Mouse (Mus musculus) natural killer cell, adult 2 months (primary cell): ENCODE measurements around the gene Gm9048.
"Not testable (repeated sequence)": the region's sequence is repeated elsewhere in the genome, so short reads cannot be mapped to it uniquely, and the experiment has no call there.

Experiments used
- DNase-seq, 2 experiments: peaks; one replicate each; pipeline ENCODE4 v3.0.0; 2022; ENCODE audit warnings: low spot score in 2 of 2

The Gm9048 gene

DNA sequence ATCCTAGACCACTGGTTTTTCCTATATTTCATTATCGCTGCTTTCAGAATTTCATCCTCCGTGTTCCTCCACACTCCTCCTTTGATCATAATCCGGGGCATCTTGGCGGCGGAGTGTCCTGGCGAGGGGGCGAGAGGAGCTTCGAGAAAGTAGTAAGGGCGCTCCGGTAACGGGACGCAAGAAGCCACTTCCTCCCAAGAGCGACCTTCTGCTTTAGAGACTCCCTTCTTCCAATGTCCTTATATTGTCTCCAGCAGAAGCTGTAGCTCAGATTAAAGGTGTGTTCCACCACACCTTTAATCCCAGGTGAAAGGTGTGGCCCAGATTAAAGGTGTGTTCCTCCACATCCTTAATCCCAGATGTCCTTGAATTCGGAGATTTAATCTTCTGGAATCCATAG lies at the start of gene Gm9048:
Gene Gm9048, minus strand, starts transcription at position 101 of the 400 bp plus-strand sequence.
- DNase-seq, result not testable (repeated sequence)

DNA sequence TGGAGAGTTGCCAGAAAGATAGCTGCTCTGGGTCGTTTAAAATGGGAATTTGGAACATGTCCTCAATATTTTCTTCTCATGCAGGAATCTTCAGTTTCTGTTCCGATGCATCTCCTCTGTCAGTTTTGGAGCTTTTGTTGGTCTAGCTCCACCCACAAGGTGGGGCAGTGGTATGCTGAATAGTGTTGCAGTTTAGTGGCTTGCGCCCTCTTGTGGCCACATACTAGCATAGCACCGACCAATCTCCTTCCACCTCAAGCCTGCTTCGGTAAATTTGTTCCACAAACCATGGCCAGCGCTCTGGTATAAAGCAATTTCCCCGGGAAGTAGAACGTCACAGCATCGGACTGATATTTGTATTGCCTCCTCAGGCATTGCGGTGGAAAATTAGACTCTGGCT lies 22.0 kb upstream of the Gm9048 start:
- DNase-seq, result peak; percentile 69 to 80

DNA sequence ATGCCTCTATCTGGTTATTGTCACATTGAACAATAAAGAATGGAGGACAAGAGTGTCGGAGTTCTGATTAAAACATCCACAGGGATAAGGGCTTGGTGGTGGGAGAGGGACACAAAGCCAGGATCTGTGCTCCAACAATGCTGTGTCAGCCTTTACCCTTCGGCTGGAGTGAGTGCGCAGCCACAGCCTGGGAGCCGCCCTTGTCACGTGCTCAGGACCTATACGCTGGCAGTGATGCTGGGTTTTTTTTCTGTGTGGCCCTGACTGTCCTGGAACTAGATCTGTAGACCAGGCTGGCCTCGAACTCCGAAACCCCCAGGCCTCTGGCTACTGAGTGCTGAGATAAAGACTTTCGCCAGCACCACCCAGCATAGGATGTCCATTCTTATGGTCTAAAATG lies 21.0 kb upstream of the Gm9048 start:
- DNase-seq, result no peak

DNA sequence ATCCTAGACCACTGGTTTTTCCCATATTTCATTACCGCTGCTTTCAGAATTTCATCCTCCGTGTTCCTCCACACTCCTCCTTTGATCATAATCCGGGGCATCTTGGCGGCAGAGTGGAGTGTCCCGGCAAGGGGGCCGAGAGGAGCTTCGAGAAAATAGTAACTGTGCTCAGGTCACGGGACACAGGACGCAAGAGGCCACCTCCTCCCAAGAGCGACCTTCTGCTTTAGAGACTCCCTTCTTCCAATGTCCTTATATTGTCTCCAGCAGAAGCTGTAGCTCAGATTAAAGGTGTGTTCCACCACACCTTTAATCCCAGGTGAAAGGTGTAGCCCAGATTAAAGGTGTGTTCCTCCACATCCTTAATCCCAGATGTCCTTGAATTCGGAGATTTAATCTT lies 5.5 kb upstream of the Gm9048 start, which contains the start of gene Gm9049:
Gene Gm9049, minus strand, starts transcription at position 101 of the 400 bp plus-strand sequence.
- not testable (repeated sequence) for DNase-seq

DNA sequence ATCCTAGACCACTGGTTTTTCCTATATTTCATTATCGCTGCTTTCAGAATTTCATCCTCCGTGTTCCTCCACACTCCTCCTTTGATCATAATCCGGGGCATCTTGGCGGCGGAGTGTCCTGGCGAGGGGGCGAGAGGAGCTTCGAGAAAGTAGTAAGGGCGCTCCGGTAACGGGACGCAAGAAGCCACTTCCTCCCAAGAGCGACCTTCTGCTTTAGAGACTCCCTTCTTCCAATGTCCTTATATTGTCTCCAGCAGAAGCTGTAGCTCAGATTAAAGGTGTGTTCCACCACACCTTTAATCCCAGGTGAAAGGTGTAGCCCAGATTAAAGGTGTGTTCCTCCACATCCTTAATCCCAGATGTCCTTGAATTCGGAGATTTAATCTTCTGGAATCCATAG lies 5.3 kb downstream of the Gm9048 start, which contains the start of gene Gm9046:
Gene Gm9046, minus strand, starts transcription at position 101 of the 400 bp plus-strand sequence.
- DNase-seq, result not testable (repeated sequence)

DNA sequence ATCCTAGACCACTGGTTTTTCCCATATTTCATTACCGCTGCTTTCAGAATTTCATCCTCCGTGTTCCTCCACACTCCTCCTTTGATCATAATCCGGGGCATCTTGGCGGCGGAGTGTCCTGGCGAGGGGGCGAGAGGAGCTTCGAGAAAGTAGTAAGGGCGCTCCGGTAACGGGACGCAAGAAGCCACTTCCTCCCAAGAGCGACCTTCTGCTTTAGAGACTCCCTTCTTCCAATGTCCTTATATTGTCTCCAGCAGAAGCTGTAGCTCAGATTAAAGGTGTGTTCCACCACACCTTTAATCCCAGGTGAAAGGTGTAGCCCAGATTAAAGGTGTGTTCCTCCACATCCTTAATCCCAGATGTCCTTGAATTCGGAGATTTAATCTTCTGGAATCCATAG lies 10.7 kb downstream of the Gm9048 start, which contains the start of gene Gm9045:
Gene Gm9045, minus strand, starts transcription at position 101 of the 400 bp plus-strand sequence.
- not testable (repeated sequence) for DNase-seq

DNA sequence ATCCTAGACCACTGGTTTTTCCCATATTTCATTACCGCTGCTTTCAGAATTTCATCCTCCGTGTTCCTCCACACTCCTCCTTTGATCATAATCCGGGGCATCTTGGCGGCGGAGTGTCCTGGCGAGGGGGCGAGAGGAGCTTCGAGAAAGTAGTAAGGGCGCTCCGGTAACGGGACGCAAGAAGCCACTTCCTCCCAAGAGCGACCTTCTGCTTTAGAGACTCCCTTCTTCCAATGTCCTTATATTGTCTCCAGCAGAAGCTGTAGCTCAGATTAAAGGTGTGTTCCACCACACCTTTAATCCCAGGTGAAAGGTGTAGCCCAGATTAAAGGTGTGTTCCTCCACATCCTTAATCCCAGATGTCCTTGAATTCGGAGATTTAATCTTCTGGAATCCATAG lies 16.2 kb downstream of the Gm9048 start, which contains the start of gene Gm9044:
Gene Gm9044, minus strand, starts transcription at position 101 of the 400 bp plus-strand sequence.
- DNase-seq, result not testable (repeated sequence)

DNA sequence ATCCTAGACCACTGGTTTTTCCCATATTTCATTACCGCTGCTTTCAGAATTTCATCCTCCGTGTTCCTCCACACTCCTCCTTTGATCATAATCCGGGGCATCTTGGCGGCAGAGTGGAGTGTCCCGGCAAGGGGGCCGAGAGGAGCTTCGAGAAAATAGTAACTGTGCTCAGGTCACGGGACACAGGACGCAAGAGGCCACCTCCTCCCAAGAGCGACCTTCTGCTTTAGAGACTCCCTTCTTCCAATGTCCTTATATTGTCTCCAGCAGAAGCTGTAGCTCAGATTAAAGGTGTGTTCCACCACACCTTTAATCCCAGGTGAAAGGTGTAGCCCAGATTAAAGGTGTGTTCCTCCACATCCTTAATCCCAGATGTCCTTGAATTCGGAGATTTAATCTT lies 21.6 kb downstream of the Gm9048 start, which contains the start of gene Gm9040:
Gene Gm9040, minus strand, starts transcription at position 101 of the 400 bp plus-strand sequence.
- not testable (repeated sequence) for DNase-seq

DNA sequence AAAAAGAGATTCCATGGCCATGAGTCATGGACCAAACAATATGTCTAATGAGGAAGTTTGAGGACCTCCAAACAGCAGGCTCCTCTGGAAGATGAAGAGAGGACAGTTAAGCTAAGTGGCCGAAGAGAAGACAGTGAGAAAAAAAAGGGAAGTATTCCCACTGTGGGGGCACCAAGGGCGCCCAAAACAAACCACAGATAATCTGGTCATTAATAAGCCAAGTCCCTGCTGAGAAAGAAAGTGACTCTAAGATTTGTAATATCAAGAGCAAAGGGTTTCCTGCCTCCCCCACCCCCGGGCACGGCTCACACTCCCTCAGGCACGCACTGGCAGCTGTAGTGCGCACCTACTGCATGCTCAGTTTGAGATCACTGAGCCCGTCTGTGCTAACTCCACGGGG lies 29.5 kb downstream of the Gm9048 start:
- no peak for DNase-seq

DNA sequence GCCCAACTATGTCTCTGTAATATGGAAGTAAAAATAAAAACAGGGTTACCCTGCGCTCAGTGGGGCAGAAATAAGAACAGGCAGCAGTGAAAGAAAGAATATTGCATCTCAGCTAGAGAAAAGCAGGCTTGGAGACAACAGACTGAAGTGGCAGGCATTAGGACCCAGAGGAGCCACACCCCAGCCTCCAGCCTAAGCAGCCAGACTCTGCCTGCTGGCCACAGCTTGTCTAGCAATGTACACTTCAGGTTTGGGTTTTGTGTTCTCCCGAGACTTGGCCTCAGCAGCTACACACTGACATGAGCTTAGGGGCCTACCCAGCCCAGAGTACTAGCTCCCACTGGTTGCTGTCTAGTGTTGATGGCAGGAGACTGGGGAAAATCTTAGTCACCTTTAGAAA lies 46.3 kb downstream of the Gm9048 start:
- not testable (repeated sequence) for DNase-seq
